Mouse (Mus musculus) spleen, adult 2 months (tissue): ENCODE data around the gene Pdap1. TPM values are rescaled to one million over a fixed set of nuclear protein-coding genes. Genes with fewer than 3 reads are reported as not detected.

Experiments
- DNase-seq, 2 experiments: peaks; one replicate each; pipeline versions ENCODE4 v3.0.0 to v3.0.0-alpha.2; 2012 to 2021; ENCODE audit warnings: low spot score in 2 of 2, low read depth in 1 of 2
- H3K27ac ChIP-seq: fragments of 200-500 bp; 2 replicates; pipeline ENCODE4 v1.5.1; 2012; ENCODE audit warnings: low read length, inconsistent platforms; ENCODE audit not compliant: insufficient read depth
- H3K27me3 ChIP-seq: fragments of 200-500 bp; 2 replicates; pipeline ENCODE4 v1.6.1; 2012; ENCODE audit warnings: mild to moderate bottlenecking, moderate library complexity, low read length, inconsistent platforms; ENCODE audit not compliant: control insufficient read depth, insufficient read depth
- H3K36me3 ChIP-seq: fragments of 200-500 bp; 2 replicates; pipeline ENCODE4 v1.6.1; 2012; ENCODE audit warnings: mild to moderate bottlenecking, low read length, inconsistent platforms; ENCODE audit not compliant: control insufficient read depth, insufficient read depth
- H3K4me1 ChIP-seq: fragments of 200-500 bp; 2 replicates; pipeline ENCODE4 v1.6.1; 2011; ENCODE audit warnings: inconsistent platforms; ENCODE audit not compliant: control insufficient read depth, insufficient read depth, insufficient read length
- H3K4me3 ChIP-seq: fragments of 200-500 bp; 2 replicates; pipeline ENCODE4 v1.5.1; 2011; ENCODE audit warnings: mild to moderate bottlenecking, inconsistent platforms; ENCODE audit not compliant: insufficient read depth, insufficient read length; ENCODE audit errors: extremely low read depth
- CTCF ChIP-seq: fragments of 200-500 bp; IDR thresholded peaks from 2 replicates; pipeline ENCODE4 v1.5.1; 2011; ENCODE audit warnings: mild to moderate bottlenecking, inconsistent platforms; ENCODE audit not compliant: insufficient read depth, insufficient read length, insufficient replicate concordance; ENCODE audit errors: extremely low read depth
- POLR2A ChIP-seq: fragments of 200-500 bp; IDR thresholded peaks from 2 replicates; pipeline ENCODE4 v1.6.1; 2011; ENCODE audit warnings: low read depth, low read length, inconsistent platforms
- WGBS: fragments of 180-500 bp; shearing (Covaris S2); methylation state at CpG from one replicate; pipeline ENCODE4 v1.1.7; 2018; 5-methylcytosine and 5-hydroxymethylcytosine counted together
- polyA plus RNA-seq: library from polyadenylated mRNA; depleted of rRNA; stranded (reverse); fragments of >200 nt; gene quantifications from 2 replicates; pipeline ENCODE4 v1.2.3, GENCODE M21; 2012; rRNA removed

Gene Pdap1
- polyA plus RNA-seq, 1 experiment, result 17.8 TPM

DNA sequence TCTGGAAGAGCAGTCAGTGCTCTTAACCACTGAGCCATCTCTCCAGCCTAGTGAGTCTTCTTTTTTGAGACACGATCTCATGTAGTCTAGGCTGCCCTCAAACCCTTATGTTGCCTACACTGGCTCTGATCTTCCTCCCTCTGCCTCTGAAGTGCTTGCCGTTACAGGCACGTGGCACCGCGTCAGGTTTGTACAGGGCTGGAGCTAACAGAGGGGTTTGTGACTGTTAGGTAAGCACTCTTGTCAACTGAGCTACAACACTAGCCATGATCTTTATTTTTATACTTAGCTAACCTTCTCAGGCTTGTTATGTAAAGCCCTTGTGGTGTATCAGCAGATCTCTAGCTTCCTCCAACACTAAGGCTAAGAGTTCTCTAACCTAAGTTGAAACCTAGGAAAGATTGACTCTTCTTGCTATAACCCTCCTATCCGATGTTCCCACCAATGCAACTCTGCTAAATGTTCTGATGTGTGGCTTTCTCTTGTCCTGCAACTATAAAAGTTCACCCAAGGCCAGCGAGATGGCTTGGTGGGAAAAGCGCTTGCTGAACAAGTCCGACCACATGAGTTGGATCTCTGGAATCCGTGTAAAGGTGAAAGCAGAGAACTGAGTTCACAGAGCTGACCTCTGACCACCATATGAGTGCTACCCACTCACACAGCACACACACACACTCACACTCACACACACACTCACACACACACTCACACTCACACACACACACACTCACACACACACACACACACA is 58.0 kb downstream of the Pdap1 start:
- 87% methylated on average over 10 of the region's 10 CpGs for WGBS
- no peak overlapping the region for H3K27ac ChIP-seq
- peaks cover 9% of the 10 kb centered on the region; the same call in 1 of the 2 replicates for H3K4me1 ChIP-seq
- no peaks in the 10 kb centered on the region for H3K36me3 ChIP-seq
- TF ChIP-seq POLR2A, result no peak
- no peak for TF ChIP-seq CTCF
- H3K4me3 ChIP-seq, result no peak overlapping the region
- no peak for DNase-seq
- no peaks in the 10 kb centered on the region; the same call in 1 of the 2 replicates for H3K27me3 ChIP-seq

Other genes starting within 250 kb of the Pdap1 start
- 16.4 and 20.2 TPM in 2 replicates for gene Smurf1, start 174.4 kb downstream of the Pdap1 start, polyA plus RNA-seq
- not detected in 2 replicates for gene Gm4871, start 107.5 kb downstream of the Pdap1 start, polyA plus RNA-seq
- not detected in 2 replicates for gene 1700018F24Rik, start 97.2 kb downstream of the Pdap1 start, polyA plus RNA-seq
- gene Arpc1a, start 56.4 kb downstream of the Pdap1 start, polyA plus RNA-seq, result 49.7 and 54.0 TPM in 2 replicates
- not detected in 2 replicates for gene Kpna7, start 56.2 kb downstream of the Pdap1 start, polyA plus RNA-seq
- 780 and 1,055 TPM in 2 replicates for gene Arpc1b, start 26.0 kb downstream of the Pdap1 start, polyA plus RNA-seq
- 26.7 and 30.4 TPM in 2 replicates for gene Bud31, start 124 bp upstream of the Pdap1 start, polyA plus RNA-seq
- gene Ptcd1, start 26.9 kb upstream of the Pdap1 start, polyA plus RNA-seq, result 8.4 and 9.7 TPM in 2 replicates
- 25.5 and 31.7 TPM in 2 replicates for gene Cpsf4, start 27.0 kb upstream of the Pdap1 start, polyA plus RNA-seq
- 48.4 and 49.7 TPM in 2 replicates for gene Atp5j2, start 51.8 kb upstream of the Pdap1 start, polyA plus RNA-seq
- gene Zkscan14, start 61.6 kb upstream of the Pdap1 start, polyA plus RNA-seq, result 3.4 and 3.7 TPM in 2 replicates
- 2.6 and 2.8 TPM in 2 replicates for gene Zkscan5, start 64.3 kb upstream of the Pdap1 start, polyA plus RNA-seq
- gene Zfp655, start 91.5 kb upstream of the Pdap1 start, polyA plus RNA-seq, result 7.6 and 10.2 TPM in 2 replicates
- gene Zscan25, start 140.3 kb upstream of the Pdap1 start, polyA plus RNA-seq, result 15.8 and 20.3 TPM in 2 replicates
- not detected in 2 replicates for gene Cyp3a57, start 205.0 kb upstream of the Pdap1 start, polyA plus RNA-seq